ENCODE assay signal across 8 mouse cellular contexts in the genomic region with DNA sequence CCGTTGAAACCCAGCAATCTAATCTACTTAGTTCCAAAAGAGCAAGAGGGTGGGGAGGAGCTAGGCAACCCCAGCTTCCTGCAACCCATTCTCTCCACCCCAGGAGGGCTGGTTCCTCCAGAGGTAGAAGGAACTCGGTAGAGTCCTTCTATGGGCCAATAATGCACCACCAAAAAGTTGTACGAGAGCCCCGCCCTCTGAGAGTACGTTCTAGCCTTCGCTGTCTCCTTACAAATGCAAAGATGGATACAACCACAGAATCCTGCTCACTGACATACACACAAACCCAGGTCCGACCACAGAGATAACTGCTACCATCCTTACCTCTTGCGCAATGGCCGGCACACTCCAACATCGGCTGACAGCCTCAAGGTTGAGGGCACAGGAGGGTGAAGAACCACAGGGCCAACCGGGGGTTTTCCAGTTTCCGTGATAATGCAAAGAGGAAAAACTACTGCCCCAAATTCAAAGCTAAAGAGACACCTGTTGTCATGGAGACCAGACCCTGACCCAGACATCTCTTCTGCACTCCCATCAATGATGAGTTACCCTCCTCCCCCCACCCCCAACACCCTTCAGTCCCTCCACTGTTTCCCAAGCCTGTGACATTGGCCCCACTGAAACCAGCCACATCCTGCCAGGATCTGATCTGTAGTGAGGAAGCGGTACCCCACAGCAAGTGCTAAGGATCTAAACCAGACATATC. TPM values are rescaled to one million over a fixed set of nuclear protein-coding genes. Genes with fewer than 3 reads are reported as not detected.
A peak's percentile ranks its signal among the peaks of the same experiment; 100 is the strongest.
DNase-seq lines count a peak whose midpoint lies in the region; ATAC-seq lines count a peak whose summit lies in the region.

No protein-coding gene starts in this region.

- H3K4me3 ChIP-seq in kidney, embryonic 15.5 days (replicated peaks): 0 out of 2 replicates have a peak overlapping the region, but pooled peaks have one; percentile 16
- peak overlapping the region; percentile 10; the same call in 1 of the 2 replicates for H3K4me3 ChIP-seq in limb, embryonic 15.5 days
- no peak overlapping the region for H3K4me3 ChIP-seq in neural tube, embryonic 14.5 days (ENCODE audit: low read depth, low read length)
- no peak overlapping the region for H3K4me3 ChIP-seq in forebrain, embryonic 14.5 days (ENCODE audit: low read depth, low read length)

- H3K36me3 ChIP-seq in kidney, embryonic 15.5 days: no peaks in the 10 kb centered on the region
- H3K36me3 ChIP-seq in limb, embryonic 15.5 days: no peaks in the 10 kb centered on the region
- H3K36me3 ChIP-seq in neural tube, embryonic 14.5 days (ENCODE audit: control insufficient read depth, insufficient read depth, low read length): no peaks in the 10 kb centered on the region
- H3K36me3 ChIP-seq in forebrain, embryonic 14.5 days (ENCODE audit: control insufficient read depth, insufficient read depth, low read length): no peaks in the 10 kb centered on the region

- no peak for ATAC-seq in kidney, embryonic 15.5 days (replicated peaks; ENCODE audit: low FRiP score)
- ATAC-seq in limb, embryonic 15.5 days (ENCODE audit: insufficient number of reproducible peaks, low FRiP score, low TSS enrichment, low read depth): 0 out of 2 replicates have a peak, but pooled peaks have one; percentile 28
- no peak for ATAC-seq in neural tube, embryonic 14.5 days (ENCODE audit: low read depth)
- ATAC-seq in forebrain, embryonic 14.5 days: no peak

- peak overlapping the region; percentile 52 for H3K27ac ChIP-seq in kidney, embryonic 15.5 days
- H3K27ac ChIP-seq in limb, embryonic 15.5 days: peak overlapping the region; percentile 65
- no peak overlapping the region for H3K27ac ChIP-seq in neural tube, embryonic 14.5 days (ENCODE audit: low read depth, low read length)
- H3K27ac ChIP-seq in forebrain, embryonic 14.5 days (ENCODE audit: low read depth, low read length): no peak overlapping the region

- peaks cover 15% of the 10 kb centered on the region for H3K4me1 ChIP-seq in kidney, embryonic 15.5 days
- peaks cover 20% of the 10 kb centered on the region for H3K4me1 ChIP-seq in limb, embryonic 15.5 days
- H3K4me1 ChIP-seq in neural tube, embryonic 14.5 days (ENCODE audit: control insufficient read depth, insufficient read depth, low read length): 0 out of 2 replicates have a peak, but pooled peaks cover 3% of the 10 kb centered on the region
- H3K4me1 ChIP-seq in forebrain, embryonic 14.5 days (ENCODE audit: control insufficient read depth, insufficient read depth, low read length): peaks cover 4% of the 10 kb centered on the region

- no peak for DNase-seq in kidney, postnatal 25 days
- DNase-seq in adrenal gland, postnatal 10 days: peak; percentile 54
- DNase-seq in left cerebral cortex, adult 9 months (ENCODE audit: low spot score in 2 of 2): no peak
- no peak for DNase-seq in kidney, adult 18-20 months
- DNase-seq in forebrain, embryonic 14.5 days (ENCODE audit: low spot score): no peak

- peak overlapping the region; percentile 46 for H3K4me2 ChIP-seq in kidney, embryonic 15.5 days
- peak overlapping the region; percentile 34 for H3K4me2 ChIP-seq in limb, embryonic 15.5 days
- H3K4me2 ChIP-seq in neural tube, embryonic 14.5 days (ENCODE audit: low read depth, low read length): 0 out of 2 replicates have a peak overlapping the region, but pooled peaks have one; percentile 6
- H3K4me2 ChIP-seq in forebrain, embryonic 14.5 days (ENCODE audit: low read length): no peak overlapping the region

- H3K27me3 ChIP-seq in kidney, embryonic 15.5 days: no peaks in the 10 kb centered on the region
- no peaks in the 10 kb centered on the region for H3K27me3 ChIP-seq in limb, embryonic 15.5 days
- H3K27me3 ChIP-seq in neural tube, embryonic 14.5 days (ENCODE audit: control insufficient read depth, insufficient read depth, low read length): no peaks in the 10 kb centered on the region
- no peaks in the 10 kb centered on the region for H3K27me3 ChIP-seq in forebrain, embryonic 14.5 days (replicated peaks; ENCODE audit: control insufficient read depth, insufficient read depth, low read length)

- WGBS in kidney, embryonic 15.5 days: 61% methylated on average over 13 of the region's 13 CpGs
- 52% methylated on average over 13 of the region's 13 CpGs for WGBS in limb, embryonic 15.5 days
- WGBS in neural tube, embryonic 14.5 days: 48% methylated on average over 13 of the region's 13 CpGs
- 56% methylated on average over 13 of the region's 13 CpGs for WGBS in forebrain, embryonic 14.5 days

- H3K9ac ChIP-seq in kidney, embryonic 15.5 days: 0 out of 2 replicates have a peak overlapping the region, but pooled peaks have one; percentile 29
- no peak overlapping the region for H3K9ac ChIP-seq in limb, embryonic 15.5 days
- no peak overlapping the region for H3K9ac ChIP-seq in neural tube, embryonic 14.5 days (replicated peaks; ENCODE audit: low read depth, low read length)
- H3K9ac ChIP-seq in forebrain, embryonic 14.5 days (ENCODE audit: low read length): no peak overlapping the region

- H3K9me3 ChIP-seq in kidney, embryonic 15.5 days (replicated peaks): no peaks in the 10 kb centered on the region
- H3K9me3 ChIP-seq in limb, embryonic 15.5 days: no peaks in the 10 kb centered on the region
- no peaks in the 10 kb centered on the region for H3K9me3 ChIP-seq in neural tube, embryonic 14.5 days (ENCODE audit: control insufficient read depth, low read length)
- H3K9me3 ChIP-seq in forebrain, embryonic 14.5 days (replicated peaks; ENCODE audit: control insufficient read depth, low read length): no peaks in the 10 kb centered on the region

RNA-seq across cellular contexts. Expression of a gene that starts 9.2 kb away (rescaled TPM):
- polyA plus RNA-seq in kidney, embryonic 15.5 days (2015; fragmentation: Nextera tagmentation; extraction: Ambion mirVana): 7.8 and 8.3 TPM in 2 replicates
- 10 to 100 TPM; 28.6 to 29.5 TPM for total RNA-seq in adrenal gland, postnatal 10 days (2021)
- 24.2 and 24.7 TPM in 2 replicates for polyA plus RNA-seq in limb, embryonic 15.5 days (2015; fragmentation: Nextera tagmentation; extraction: Ambion mirVana)
- 2.1 and 2.2 TPM in 2 replicates for polyA plus RNA-seq in neural tube, embryonic 14.5 days (2014; fragmentation: Nextera tagmentation; extraction: Ambion mirVana)
- polyA plus RNA-seq in forebrain, embryonic 14.5 days (2014; fragmentation: Nextera tagmentation; extraction: Ambion mirVana): 1.4 and 1.9 TPM in 2 replicates

RNA-seq across cellular contexts. Expression of a gene that starts 15.4 kb away (rescaled TPM):
- 11.1 and 14.1 TPM in 2 replicates for polyA plus RNA-seq in kidney, embryonic 15.5 days (2015; fragmentation: Nextera tagmentation; extraction: Ambion mirVana)
- total RNA-seq in adrenal gland, postnatal 10 days (2021): 10 to 100 TPM; 36.9 to 45.3 TPM
- polyA plus RNA-seq in limb, embryonic 15.5 days (2015; fragmentation: Nextera tagmentation; extraction: Ambion mirVana): 9.7 and 13.9 TPM in 2 replicates
- polyA plus RNA-seq in neural tube, embryonic 14.5 days (2014; fragmentation: Nextera tagmentation; extraction: Ambion mirVana): 5.4 and 7.7 TPM in 2 replicates
- polyA plus RNA-seq in forebrain, embryonic 14.5 days (2014; fragmentation: Nextera tagmentation; extraction: Ambion mirVana): 4.9 and 7.0 TPM in 2 replicates

RNA-seq across cellular contexts. Expression of a gene that starts 48.8 kb away (rescaled TPM):
- 0.35 and 1.1 TPM in 2 replicates for polyA plus RNA-seq in kidney, embryonic 15.5 days (2015; fragmentation: Nextera tagmentation; extraction: Ambion mirVana)
- total RNA-seq in adrenal gland, postnatal 10 days (2021): 1 to 10 TPM; 3.3 to 4.5 TPM
- polyA plus RNA-seq in limb, embryonic 15.5 days (2015; fragmentation: Nextera tagmentation; extraction: Ambion mirVana): 0.41 and 0.61 TPM in 2 replicates
- 31.5 and 35.4 TPM in 2 replicates for polyA plus RNA-seq in neural tube, embryonic 14.5 days (2014; fragmentation: Nextera tagmentation; extraction: Ambion mirVana)
- 9.1 and 12.9 TPM in 2 replicates for polyA plus RNA-seq in forebrain, embryonic 14.5 days (2014; fragmentation: Nextera tagmentation; extraction: Ambion mirVana)

RNA-seq across cellular contexts. Expression of a gene that starts 57.7 kb away (rescaled TPM):
- polyA plus RNA-seq in kidney, embryonic 15.5 days (2015; fragmentation: Nextera tagmentation; extraction: Ambion mirVana): 10.9 and 11.8 TPM in 2 replicates
- total RNA-seq in adrenal gland, postnatal 10 days (2021): 10 to 100 TPM; 24.1 to 33.5 TPM
- polyA plus RNA-seq in limb, embryonic 15.5 days (2015; fragmentation: Nextera tagmentation; extraction: Ambion mirVana): 8.8 and 10.1 TPM in 2 replicates
- polyA plus RNA-seq in neural tube, embryonic 14.5 days (2014; fragmentation: Nextera tagmentation; extraction: Ambion mirVana): 15.8 and 20.1 TPM in 2 replicates
- polyA plus RNA-seq in forebrain, embryonic 14.5 days (2014; fragmentation: Nextera tagmentation; extraction: Ambion mirVana): 14.0 and 15.7 TPM in 2 replicates

RNA-seq across cellular contexts. Expression of a gene that starts 59.9 kb away (rescaled TPM):
- 0.81 and 0.90 TPM in 2 replicates for polyA plus RNA-seq in kidney, embryonic 15.5 days (2015; fragmentation: Nextera tagmentation; extraction: Ambion mirVana)
- 10 to 100 TPM in 1 of 2 experiments, 1 to 10 TPM in 1; 4.0 to 10.9 TPM for total RNA-seq in adrenal gland, postnatal 10 days (2021)
- polyA plus RNA-seq in limb, embryonic 15.5 days (2015; fragmentation: Nextera tagmentation; extraction: Ambion mirVana): 0.60 and 0.74 TPM in 2 replicates
- polyA plus RNA-seq in neural tube, embryonic 14.5 days (2014; fragmentation: Nextera tagmentation; extraction: Ambion mirVana): 4.3 and 7.3 TPM in 2 replicates
- 2.0 and 2.3 TPM in 2 replicates for polyA plus RNA-seq in forebrain, embryonic 14.5 days (2014; fragmentation: Nextera tagmentation; extraction: Ambion mirVana)

Comparison
In these comparisons a context has a peak if more than half of its experiments do, and no peak if none do; other contexts are left out.
1. H3K27ac ChIP-seq: peak in kidney, embryonic 15.5 days (single experiment) and limb, embryonic 15.5 days (single experiment); none in neural tube, embryonic 14.5 days (single experiment) and forebrain, embryonic 14.5 days (single experiment).
2. H3K4me3 ChIP-seq: peak in kidney, embryonic 15.5 days (single experiment) and limb, embryonic 15.5 days (single experiment); none in neural tube, embryonic 14.5 days (single experiment) and forebrain, embryonic 14.5 days (single experiment).